Mouse (Mus musculus): Measurements from ENCODE around the gene Sort1.

Gene Sort1

DNA sequence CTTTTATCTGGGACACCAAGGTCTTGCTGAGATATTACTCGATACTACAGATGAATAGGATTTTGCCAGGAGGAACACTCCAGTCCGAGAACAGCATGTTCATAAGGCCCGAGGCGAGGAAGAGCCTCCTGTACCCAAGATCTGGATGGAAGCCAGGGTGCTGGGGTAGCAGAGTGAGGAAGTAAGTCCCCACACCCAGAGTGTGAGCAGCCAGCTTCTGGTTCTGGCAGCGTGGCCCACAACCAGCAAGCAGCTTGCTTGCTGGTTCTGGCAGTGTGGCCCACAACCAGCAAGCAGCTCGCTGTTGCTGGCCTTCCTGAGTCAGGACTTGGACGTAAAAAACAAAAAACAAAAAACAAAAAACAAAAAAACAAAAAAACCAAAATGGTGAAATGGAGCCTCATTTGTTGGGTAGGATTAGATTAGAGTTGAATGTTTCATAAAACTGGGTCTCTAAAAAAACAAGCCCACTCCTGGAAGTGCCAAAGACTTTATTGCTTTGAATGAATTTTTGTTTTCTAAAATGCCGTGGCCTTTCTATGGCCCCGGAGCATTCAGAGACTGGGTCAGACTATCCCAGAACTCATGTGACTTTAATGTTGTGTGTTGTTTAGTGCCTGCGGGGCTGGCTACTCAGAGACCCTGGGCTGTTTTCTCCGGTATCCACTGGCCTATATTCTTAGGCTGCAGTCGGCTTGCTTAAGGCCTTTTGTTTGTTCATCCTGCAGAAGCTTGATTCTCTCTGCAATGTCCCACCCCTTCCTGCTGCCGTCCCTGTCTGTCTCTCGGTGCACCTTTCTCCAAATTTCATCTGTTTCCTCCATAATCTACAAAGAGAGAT lies 11.7 kb downstream of the Sort1 start:
- peak; percentile 65 to 69 for DNase-seq

DNA sequence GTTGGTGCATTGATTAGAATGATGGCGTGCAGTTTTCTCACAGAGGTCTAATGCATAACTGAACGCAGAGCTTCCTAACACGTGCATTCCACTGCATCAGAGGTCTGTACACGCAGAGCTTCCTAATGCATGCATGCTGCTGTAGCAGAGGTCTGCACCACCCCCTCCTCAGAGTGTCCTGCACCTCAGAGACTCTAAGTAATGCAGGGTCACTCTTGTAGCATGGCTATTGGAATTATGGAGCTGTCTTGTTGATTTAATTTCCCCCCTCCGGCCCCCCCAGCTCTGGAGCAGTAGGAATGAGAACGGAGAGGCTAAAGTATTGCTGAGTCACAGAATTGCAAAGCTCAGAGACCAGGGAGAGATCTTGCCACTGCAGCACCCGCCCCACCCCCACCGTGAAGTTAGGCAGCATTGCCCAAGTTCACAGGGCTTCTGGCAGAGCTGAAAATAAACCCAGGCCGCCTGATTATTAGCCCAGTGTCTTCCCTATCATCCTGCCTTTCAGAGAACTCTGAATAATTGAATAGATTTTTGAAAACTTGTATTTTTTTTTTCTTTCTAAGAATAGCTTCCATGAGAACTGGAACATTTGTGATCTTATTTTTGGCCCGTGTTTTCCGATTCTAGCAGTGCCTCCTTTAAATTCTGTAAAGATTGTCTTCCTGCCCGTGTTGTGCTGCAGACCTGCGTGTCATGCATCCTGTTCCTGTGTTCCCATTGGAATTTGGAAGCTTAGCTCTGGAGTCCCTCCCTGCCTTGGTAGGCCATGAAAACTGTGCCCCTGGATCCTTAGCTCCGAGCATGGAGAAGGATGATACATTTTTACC lies 12.6 kb downstream of the Sort1 start:
- peak; percentile 68 to 75 for DNase-seq

DNA sequence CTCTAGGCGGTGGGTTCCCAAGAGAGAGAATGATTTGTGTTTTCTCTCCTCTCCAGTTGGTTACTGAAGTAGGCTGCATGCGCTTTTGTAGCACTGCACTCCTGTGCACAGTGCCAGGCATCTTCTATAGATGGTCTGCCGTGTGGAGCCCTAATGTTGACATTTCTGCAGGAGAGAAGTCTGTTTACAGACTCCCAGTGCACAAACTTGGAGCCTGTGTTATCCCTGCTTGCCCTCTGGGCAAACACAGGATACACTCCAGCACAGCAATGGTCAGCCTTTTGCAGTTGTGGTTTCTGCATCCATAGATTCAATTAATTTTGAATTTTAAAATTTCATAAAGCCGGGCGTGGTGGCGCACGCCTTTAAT lies 13.2 kb downstream of the Sort1 start:
- DNase-seq: no peak

DNA sequence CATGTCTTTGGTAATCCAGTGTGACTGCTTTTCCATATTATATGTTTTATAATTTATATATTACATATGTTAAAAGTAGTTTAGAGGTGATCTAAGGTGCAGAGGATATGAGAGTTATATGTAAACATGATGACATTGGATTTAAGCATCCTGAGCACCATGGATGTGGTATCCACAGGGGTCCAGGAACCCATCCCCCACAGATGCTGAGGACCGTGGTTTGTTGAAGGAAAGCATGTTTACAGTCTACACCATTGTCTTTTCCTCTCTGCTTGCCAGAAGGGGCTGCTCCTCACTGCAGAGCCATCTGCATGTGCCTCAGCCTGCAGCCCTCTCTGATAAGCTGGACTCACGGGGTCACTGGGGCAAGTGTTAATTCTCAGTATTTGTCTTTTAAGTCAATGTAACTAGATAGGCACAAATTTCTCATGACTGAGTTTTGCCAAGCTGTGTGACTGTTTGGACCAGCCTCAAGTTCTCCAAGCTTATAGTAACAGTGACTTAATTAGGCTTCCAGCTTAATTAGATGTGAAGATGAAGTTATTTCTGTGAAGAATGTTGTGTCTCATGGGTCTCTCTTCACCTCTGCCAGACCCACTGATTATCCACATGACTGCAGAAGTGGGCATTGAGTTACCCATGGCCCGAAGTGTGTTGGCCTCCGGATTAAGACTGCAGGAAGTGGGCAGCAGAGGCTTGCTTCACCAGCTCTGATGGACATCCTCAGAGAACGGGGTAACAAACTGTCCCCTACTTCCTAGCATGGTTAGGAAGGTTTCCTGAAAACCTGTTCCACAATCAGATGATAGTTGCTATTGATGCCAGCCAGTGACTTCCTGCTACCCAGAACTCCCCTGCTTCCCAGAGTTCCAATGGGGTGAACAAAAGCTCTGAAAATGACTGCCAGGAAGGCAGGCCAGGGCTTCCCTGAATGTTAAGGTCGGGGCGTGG lies 14.0 kb downstream of the Sort1 start:
- peak; percentile 17 to 31 for DNase-seq

DNA sequence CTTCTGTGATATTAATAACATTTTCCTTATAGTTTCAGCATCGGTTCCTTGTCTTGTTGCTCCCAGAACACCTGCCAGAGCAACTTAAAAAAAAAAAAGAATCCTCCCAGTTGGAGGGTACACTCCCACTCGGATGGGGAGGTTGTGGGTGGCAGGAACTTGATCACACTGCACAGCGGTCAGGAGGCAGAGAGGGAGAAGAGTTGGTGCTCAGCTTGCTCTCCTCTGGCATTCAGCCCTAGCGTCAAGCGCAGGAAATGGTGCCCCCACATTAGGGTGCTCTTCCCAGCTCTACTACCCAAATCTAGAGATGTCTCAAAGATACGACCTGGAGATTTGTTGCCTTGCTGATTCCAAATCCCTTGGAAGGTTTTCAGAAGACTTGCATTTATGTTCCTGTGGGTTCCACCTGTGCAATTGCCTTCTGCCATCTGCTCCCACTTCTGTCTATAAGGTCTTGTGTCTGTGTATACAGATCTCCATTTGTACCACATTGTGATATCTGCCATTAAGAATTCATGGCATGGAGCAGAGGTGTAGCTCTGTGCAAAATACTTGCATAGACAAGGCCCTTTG lies 16.7 kb downstream of the Sort1 start:
- DNase-seq: no peak

DNA sequence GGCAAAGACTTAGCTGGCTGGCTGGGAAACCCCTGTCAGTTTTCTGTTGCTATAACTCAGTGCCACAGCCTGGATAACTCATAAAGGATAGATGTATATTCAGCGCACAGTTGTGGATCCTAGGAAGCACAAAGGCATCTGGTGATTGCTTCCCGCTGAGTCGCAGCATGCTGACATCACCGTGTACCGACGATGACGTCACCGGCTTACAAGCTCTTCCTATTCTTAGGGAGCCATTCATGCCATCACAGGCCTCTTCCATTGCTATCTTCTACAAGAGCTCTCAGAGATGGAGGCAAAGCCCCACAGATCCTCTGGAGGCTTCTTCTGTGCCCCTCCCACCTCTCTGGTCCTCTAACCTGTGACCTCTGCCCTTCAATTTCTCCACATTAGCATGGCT lies 19.8 kb downstream of the Sort1 start:
- no peak for DNase-seq

DNA sequence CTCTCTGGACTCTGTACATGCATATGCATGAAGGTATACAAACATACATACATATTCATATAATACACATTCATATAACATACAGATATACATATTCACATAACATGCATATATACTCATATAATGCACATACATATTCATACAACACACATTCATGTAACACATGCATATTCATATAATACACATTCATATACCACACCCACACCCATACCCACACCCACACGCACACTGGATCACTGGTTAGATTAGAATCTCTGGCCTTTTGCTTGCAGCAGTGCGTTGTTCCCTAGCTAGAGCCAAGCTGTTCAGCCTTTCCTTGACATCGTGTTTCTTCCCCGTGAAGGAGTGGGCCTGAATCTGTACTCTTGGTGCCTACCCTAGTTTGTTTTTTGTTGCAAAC lies 20.9 kb downstream of the Sort1 start:
- DNase-seq: no peak

DNA sequence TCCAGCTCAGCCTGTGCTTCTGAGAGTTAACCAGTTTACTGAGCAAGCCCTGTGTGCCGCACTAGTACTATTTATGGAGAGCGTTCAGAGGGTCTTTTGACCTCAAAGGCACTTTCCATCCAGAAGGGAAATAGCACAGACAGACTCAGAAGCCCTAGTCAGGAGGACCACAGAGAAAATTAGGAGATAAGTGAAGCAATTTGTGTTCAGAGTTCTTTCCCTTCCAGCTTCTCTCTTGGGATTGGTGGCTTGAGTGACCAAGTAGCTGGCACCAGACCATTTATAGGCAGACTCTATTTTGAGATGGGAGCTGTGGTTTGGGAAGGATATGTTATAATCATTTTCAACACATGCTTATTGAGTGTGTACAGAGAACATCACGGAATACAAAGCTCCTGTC lies 22.5 kb downstream of the Sort1 start:
- DNase-seq: no peak

DNA sequence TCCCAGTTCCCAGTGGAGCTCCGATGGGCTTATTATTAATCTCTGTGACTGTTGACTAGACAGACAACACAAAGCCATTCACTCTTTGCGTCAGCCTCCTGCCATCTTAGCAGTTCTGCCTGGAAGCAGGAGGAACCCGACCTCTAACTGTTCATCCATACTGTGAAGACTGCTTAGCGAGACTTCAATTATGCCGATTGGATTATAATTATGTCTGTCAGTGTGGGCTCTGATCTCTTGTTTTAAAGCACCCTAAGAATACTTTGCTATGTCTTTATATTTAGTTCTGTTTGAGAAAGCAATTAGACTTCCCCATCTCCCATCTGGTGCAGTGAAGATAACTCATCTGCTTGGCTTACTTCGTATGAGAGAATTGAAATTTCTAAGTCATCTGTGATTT lies 23.6 kb downstream of the Sort1 start:
- DNase-seq: no peak

DNA sequence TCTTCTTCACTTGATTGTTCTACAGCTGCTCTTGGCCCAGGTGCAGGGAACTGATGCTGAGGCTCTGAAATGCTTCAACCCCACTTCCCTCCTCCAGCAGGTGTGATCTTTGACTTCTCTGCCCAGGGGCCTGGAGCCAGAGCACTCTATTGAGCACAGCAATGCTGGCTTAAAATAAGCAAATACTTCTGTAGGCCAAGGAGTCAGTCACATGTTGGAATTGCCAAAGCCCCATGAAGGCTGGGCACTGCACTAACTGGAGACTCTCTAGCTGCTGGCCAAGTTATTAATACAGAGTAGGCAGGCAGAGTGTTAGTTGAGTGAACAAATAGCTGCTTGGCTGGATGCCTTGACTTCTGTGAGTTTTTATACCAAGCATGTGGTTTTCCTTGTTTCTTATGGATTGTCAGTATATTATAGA lies 27.0 kb downstream of the Sort1 start:
- DNase-seq: peak; percentile 51 to 72

DNA sequence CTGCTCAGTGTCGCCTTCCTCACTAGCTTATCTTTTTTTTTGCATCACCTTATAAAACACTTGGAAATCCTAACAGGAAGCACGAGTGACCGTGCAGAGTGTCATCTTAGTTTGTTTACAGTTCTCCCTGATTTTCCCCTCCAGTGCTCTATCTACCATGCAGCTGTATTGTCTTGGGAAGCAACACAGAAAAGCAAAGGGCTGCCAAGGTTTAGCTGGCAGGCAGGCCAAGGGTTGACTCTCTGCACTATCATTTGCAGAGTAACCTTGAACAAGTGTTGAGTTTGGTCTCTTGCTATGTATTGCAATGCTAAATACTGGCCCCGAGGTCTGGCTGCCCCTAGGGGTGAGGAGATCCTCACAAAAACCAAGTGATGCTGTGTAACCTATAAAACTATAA lies 27.8 kb downstream of the Sort1 start:
- peak in 1 of 2 experiments; percentile 35 for DNase-seq

DNA sequence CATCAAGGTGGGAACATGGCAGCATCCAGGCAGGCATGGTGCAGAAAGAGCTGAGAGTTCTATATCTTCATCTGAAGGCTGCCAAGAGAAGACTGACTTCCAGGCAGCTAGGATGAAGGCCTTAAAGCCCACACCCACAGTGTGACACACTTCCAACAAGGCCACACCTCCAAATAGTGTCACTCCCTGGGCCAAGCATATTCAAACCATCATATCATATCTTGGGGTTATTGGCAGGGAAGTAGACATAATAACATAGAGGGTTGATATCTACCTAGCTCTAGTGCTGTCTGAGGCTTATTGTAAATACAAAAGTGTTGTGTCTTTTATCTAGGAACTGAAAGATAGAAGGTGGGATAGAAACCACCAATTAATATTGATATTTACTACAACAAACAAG lies 28.5 kb downstream of the Sort1 start:
- DNase-seq: no peak

DNA sequence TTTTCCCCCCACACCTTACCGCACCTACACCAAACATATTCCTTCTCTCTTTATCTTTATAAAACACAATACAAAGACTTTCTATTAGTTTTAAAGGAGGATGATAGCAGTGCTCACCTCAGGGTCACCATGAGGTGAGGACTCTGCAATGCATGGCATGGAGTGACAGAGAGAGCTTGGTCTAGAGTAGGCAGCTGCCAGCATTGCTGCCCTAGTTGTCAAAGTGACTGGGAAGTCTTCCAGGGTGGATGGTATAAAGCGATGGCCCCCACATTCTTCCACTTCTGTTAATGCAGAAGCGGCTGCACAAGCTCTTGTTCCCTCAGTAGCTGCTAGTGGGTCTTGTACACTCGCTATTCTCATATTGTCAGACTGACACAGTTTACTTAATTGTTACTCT lies 29.3 kb downstream of the Sort1 start:
- no peak for DNase-seq

DNA sequence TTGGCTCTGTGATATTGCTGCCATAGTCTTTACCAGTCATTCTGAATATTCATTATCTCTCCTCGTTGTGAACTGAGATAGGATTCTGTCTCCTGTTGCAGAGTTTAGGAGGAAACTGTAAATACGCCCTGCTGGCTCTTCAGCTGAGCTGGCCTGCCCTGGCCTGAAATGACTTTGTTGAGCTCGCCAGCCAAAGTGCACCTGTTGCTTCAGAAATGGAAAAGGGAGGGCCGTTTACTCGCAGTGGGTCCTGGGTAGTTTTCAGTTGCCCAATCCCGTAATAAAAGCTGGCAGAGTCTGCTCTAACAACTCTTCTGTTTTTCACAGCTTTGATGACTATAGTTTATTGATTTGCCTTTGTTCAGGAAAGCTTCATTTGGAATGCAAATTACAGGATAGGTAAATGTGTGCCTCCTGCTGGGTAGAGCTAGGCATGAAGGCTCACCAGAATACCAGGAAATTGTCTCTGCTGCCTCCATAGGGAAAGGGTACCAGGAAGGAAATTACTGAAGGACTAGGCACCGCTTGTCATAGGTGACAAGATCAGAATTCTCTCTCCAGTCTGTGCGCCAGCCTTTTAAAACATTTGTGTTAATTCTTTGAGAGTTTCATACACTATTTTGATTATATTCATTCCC lies 30.3 kb downstream of the Sort1 start:
- DNase-seq: peak in 1 of 2 experiments; percentile 32

DNA sequence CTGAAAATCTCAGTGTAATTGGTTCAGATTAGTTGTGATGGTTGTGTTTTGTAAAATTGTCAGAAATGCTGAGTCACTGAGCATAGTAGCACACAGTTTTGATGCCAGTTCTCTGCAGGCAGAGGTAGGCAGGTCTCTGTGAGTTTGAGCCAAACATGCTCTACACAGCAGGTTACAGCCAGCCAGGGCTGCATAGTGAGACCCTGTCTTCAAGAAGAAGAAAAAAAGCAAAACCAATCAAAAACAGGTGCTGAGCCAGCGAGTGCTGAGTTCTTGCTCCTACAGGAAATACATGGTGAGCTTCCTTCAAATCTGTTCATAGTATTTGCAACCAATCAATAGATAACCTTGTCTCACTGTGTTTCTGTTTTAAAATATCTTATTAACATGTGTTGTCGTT lies 34.6 kb downstream of the Sort1 start:
- DNase-seq: no peak

DNA sequence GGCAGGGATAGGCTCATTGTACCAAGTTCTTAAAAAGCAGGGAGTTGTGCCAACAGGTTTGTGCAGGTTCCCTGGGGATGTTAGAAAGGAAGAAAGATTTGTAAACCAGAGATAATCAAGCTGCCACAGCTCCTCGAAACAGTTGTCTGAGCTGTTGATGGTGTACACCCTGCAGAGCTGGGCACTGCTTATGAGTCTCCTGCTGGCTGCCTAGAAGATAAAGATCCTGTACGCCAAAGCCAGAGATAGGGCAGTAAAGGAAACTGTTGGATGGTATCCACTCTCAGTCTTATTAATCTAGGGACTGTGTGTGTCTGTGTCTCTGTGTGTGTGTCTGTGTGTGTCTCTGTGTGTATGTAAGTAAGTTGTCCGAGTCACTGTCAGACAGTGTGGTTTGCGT lies 37.8 kb downstream of the Sort1 start:
- DNase-seq: no peak

DNA sequence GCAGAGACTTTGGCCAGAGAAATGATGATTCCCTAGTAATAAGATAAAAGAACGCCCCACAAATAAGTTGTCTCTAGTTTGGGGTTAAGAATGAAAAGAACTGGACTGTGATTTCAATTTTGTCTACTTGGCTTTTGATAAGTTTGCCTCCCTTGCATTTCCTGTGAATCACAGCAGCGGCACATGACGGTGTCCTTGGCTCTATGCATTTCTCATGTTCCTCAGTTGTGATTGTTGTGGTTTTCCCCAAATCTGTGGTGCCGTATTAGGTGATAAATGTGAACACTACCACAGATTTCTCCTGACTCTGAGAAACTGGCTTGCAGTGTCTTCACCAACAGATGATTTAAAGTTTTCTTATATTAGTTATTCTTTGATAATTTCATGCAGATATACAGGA lies 38.3 kb downstream of the Sort1 start:
- DNase-seq: no peak

DNA sequence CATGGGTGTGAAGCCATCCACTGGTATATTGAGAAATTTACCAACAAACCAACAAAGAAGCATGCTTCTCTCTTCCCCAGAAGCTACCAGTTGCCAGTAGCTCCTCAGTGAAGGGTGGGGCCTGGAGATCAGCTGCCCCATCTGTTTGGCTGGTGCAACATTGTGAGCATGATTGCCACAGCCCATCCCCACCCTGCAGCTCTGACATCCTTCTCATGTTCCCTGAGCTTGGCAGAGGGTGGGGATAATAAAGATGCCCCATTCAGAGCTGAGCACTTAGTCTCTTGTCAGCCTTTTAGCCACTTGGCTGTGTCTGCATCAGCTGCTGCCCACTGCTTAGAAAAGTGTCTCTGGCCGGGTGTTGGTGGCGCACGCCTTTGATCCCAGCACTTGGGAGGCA lies 39.1 kb downstream of the Sort1 start:
- peak; percentile 22 to 65 for DNase-seq

DNA sequence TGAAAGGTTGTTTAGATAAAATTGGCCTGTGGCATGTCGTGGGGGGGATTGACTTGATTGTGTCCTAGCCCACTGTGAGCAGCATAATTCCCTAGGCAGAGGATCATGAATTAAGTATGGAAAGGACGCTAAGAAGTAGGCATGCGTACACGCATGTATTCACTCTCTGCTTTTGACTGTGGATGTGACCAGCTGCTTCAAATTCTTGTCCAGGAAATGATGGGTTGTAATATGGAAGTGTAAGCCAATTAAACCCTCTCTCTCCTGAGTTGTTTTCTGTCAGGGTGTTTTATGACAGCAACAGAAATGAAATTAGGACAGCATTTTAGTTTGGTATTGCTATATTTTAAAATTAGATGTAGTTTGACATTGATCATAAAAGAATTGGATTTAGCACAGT lies 41.0 kb downstream of the Sort1 start:
- no peak for DNase-seq

DNA sequence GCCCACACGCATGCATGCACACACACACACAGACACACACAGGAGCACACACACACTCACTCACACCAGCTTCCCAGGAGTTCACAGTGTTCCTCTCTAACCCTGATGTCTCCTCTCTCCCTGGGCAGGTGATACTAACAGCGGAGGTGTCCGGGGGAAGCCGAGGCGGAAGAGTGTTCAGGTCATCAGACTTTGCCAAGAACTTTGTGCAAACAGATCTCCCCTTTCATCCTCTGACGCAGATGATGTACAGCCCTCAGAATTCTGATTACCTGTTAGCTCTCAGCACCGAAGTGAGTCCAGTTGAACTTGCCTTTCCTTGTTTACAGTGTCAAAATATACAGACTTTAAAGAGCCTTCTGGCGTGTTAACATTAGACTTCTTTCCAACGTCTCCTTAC lies 41.6 kb downstream of the Sort1 start:
- DNase-seq: no peak

DNA sequence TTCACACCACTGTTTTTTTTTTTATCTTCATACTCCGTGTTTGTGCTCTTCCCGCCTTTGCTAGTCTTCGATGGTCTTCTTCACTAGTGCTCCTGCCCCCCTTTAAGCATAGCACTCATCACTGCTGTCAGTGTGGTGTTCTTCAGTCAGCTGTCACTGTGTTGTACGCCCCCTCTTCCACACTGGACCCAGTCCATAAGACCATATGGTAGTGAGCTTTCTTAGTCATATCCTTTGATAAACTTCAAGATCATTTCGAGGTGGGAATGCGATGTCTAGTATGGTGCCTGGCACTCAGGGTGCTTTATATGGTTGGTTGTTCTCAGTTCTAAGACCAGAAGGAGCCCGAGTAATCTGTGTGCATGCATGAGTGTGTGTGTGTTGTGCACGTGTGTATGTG lies 43.4 kb downstream of the Sort1 start:
- DNase-seq: peak; percentile 47 to 72

DNA sequence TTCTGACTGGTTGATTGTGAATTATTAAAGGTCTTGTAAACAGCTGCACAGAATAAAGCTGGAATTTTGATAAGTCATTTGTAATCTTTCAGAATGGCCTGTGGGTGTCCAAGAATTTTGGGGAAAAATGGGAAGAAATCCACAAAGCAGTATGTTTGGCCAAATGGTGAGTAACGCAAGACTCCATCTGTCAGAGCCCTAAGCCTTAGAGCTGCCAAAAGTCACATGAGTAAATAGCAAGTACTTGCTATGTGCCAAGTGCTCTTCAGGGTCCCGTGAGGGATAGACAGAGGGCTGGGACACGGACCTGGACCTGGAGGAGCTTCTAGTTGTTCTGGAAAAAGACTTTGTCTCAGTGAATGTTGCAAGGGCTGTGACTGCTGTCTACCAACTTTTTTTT lies 44.0 kb downstream of the Sort1 start:
- peak; percentile 47 to 80 for DNase-seq

All from lung, postnatal 4 days (tissue).